Mouse (Mus musculus) G1E-ER4 (cell line): ENCODE data around the gene Tiam1. TPM values are rescaled to one million over a fixed set of nuclear protein-coding genes. Genes with fewer than 3 reads are reported as not detected.

Experiments used
- GATA1 ChIP-seq: IDR thresholded peaks from one replicate; pipeline ENCODE4 v1.8.0; 2012; ENCODE audit warnings: low read length, inconsistent platforms
- polyA plus RNA-seq: library from polyadenylated mRNA; stranded (reverse); fragments of >175 nt; gene quantifications from 2 replicates; pipeline ENCODE4 v1.2.3, GENCODE M21; 2012

Gene Tiam1
- polyA plus RNA-seq, 1 experiment = 0.04 TPM

GRCm38 (mm10) chr16:90096011-90096410, 47.6 kb downstream of the Tiam1 start:
- no peak for TF ChIP-seq GATA1

- TF ChIP-seq GATA1 = no peak
Measured at GRCm38 (mm10) chr16:90093015-90093414, 50.6 kb downstream of the Tiam1 start.

- no peak for TF ChIP-seq GATA1
Measured at GRCm38 (mm10) chr16:90091906-90092305, 51.7 kb downstream of the Tiam1 start.

GRCm38 (mm10) chr16:90091112-90091720, 52.4 kb downstream of the Tiam1 start:
- no peak for TF ChIP-seq GATA1

GRCm38 (mm10) chr16:90090368-90090767, 53.2 kb downstream of the Tiam1 start:
- TF ChIP-seq GATA1 = no peak

GRCm38 (mm10) chr16:90087256-90087655, 56.3 kb downstream of the Tiam1 start:
- no peak for TF ChIP-seq GATA1

GRCm38 (mm10) chr16:90086111-90086510, 57.5 kb downstream of the Tiam1 start:
- no peak for TF ChIP-seq GATA1

GRCm38 (mm10) chr16:90085580-90085979, 58.0 kb downstream of the Tiam1 start:
- TF ChIP-seq GATA1 = no peak

GRCm38 (mm10) chr16:90081125-90081524, 62.4 kb downstream of the Tiam1 start:
- no peak for TF ChIP-seq GATA1

- no peak for TF ChIP-seq GATA1
Measured at GRCm38 (mm10) chr16:90078806-90079381, 64.7 kb downstream of the Tiam1 start.

- no peak for TF ChIP-seq GATA1
Measured at GRCm38 (mm10) chr16:90073510-90073909, 70.1 kb downstream of the Tiam1 start.

- no peak for TF ChIP-seq GATA1
Measured at GRCm38 (mm10) chr16:90072651-90073050, 70.9 kb downstream of the Tiam1 start.

- no peak for TF ChIP-seq GATA1
Measured at GRCm38 (mm10) chr16:90070104-90070503, 73.5 kb downstream of the Tiam1 start.

GRCm38 (mm10) chr16:90069197-90069596, 74.4 kb downstream of the Tiam1 start:
- no peak for TF ChIP-seq GATA1

GRCm38 (mm10) chr16:90052905-90053519, 90.6 kb downstream of the Tiam1 start:
- TF ChIP-seq GATA1 = no peak

GRCm38 (mm10) chr16:90052409-90052808, 91.2 kb downstream of the Tiam1 start:
- no peak for TF ChIP-seq GATA1

GRCm38 (mm10) chr16:90051051-90051450, 92.5 kb downstream of the Tiam1 start:
- no peak for TF ChIP-seq GATA1
